Mouse (Mus musculus) brain, embryonic 18.5 days (tissue): Measurements from ENCODE around the gene Krba1.

Experiments used
- DNase-seq: peaks from one replicate; pipeline ENCODE4 v3.0.0-alpha.2; 2012; ENCODE audit warnings: low read depth, low spot score

Krba1 gene

GRCm38 (mm10) chr6:48448527-48448926 lies 53.1 kb downstream of the Krba1 start:
- no peak for DNase-seq

- DNase-seq: no peak
Measured at GRCm38 (mm10) chr6:48452151-48452550, 56.8 kb downstream of the Krba1 start.

- no peak for DNase-seq
Measured at GRCm38 (mm10) chr6:48452771-48453170, 57.4 kb downstream of the Krba1 start.

- no peak for DNase-seq
Measured at GRCm38 (mm10) chr6:48464966-48465679, 69.7 kb downstream of the Krba1 start.

- no peak for DNase-seq
Measured at GRCm38 (mm10) chr6:48466715-48467114, 71.3 kb downstream of the Krba1 start.

- DNase-seq: no peak
Measured at GRCm38 (mm10) chr6:48467490-48467889, 72.1 kb downstream of the Krba1 start.
